Mouse (Mus musculus): ENCODE measurements around the gene Grap2.

Gene Grap2

GRCm38 (mm10) chr15:80639071-80639702 is 66.8 kb downstream of the Grap2 start:
- peak; percentile 46 for DNase-seq (ENCODE audit: low spot score)

GRCm38 (mm10) chr15:80639874-80640273 is 67.5 kb downstream of the Grap2 start:
- peak; percentile 37 for DNase-seq (ENCODE audit: low spot score)

GRCm38 (mm10) chr15:80641702-80642435 is 69.5 kb downstream of the Grap2 start:
- DNase-seq (ENCODE audit: low spot score) = no peak

GRCm38 (mm10) chr15:80645006-80645797 is 72.8 kb downstream of the Grap2 start:
- no peak for DNase-seq (ENCODE audit: low spot score)

- no peak for DNase-seq (ENCODE audit: low spot score)
Observed at GRCm38 (mm10) chr15:80648977-80649606, 76.7 kb downstream of the Grap2 start.

- DNase-seq (ENCODE audit: low spot score) = no peak
Observed at GRCm38 (mm10) chr15:80650412-80650811, 78.0 kb downstream of the Grap2 start.

GRCm38 (mm10) chr15:80653865-80654264 is 81.5 kb downstream of the Grap2 start:
- DNase-seq (ENCODE audit: low spot score) = no peak

- no peak for DNase-seq (ENCODE audit: low spot score)
Observed at GRCm38 (mm10) chr15:80658815-80659471, 86.5 kb downstream of the Grap2 start.

GRCm38 (mm10) chr15:80660963-80661362 is 88.6 kb downstream of the Grap2 start:
- no peak for DNase-seq (ENCODE audit: low spot score)

- no peak for DNase-seq (ENCODE audit: low spot score)
Observed at GRCm38 (mm10) chr15:80664444-80664843, 92.0 kb downstream of the Grap2 start.

GRCm38 (mm10) chr15:80671295-80672252 is 99.2 kb downstream of the Grap2 start, which contains the start of gene Fam83f:
Fam83f (plus strand) TSS chr15:80671847.
- no peak for DNase-seq (ENCODE audit: low spot score)

- DNase-seq (ENCODE audit: low spot score) = no peak
Observed at GRCm38 (mm10) chr15:80672810-80673209, 100.4 kb downstream of the Grap2 start.

- DNase-seq (ENCODE audit: low spot score) = no peak
Observed at GRCm38 (mm10) chr15:80673337-80674095, 101.1 kb downstream of the Grap2 start.

- DNase-seq (ENCODE audit: low spot score) = no peak
Observed at GRCm38 (mm10) chr15:80674700-80675099, 102.3 kb downstream of the Grap2 start.

- no peak for DNase-seq (ENCODE audit: low spot score)
Observed at GRCm38 (mm10) chr15:80679515-80680215, 107.3 kb downstream of the Grap2 start.

GRCm38 (mm10) chr15:80680347-80681030 is 108.1 kb downstream of the Grap2 start:
- DNase-seq (ENCODE audit: low spot score) = no peak

GRCm38 (mm10) chr15:80681466-80681881 is 109.1 kb downstream of the Grap2 start:
- DNase-seq (ENCODE audit: low spot score) = peak; percentile 80

GRCm38 (mm10) chr15:80682343-80682742 is 109.9 kb downstream of the Grap2 start:
- DNase-seq (ENCODE audit: low spot score) = no peak

All from T-cell, adult 2 months (primary cell).